Mouse (Mus musculus): Measurements from ENCODE around the gene Lims1.

DNA sequence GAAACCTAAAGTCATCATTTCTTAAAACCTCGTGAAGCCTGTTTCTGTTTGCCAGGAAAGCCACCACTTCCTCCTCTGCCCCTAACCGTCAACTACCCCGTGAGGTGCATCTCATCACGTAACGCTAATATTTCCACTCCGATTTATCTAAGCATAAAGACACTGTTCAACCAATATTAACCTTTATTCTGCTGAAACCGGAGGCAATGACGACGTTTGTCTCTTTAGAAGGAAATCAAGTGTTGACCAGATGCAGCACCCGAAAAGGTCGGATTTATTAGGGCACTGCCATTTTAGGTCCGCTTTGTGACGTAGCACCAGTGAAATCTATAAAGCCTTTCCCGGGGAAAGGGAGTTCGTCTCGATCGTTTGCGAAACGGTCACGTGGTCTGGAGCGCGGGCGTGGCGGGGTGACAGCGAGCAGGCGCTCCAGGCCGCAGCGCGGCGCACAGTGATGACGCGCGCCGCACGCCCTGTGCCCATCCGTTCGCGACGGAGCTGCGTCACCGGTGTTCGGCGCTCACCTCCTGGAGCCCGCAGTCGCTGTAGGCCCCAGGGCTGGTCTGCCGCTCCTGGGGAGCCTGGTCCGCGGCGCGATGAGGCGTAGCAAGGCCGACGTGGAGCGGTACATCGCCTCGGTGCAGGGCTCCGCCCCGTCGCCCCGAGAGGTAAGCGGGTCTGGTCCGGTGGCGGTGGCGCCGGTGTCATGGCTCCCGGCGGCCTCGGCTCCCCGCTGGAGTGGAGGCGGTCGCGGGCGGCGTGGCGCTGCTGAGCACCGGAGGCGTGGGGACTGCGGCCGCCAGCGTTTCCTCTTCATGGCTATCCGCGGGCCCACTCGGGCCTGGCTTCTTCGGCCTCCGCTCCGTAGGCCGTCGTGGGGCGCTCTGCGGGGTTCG is 123.4 kb downstream of the Lims1 start, which contains the start of gene Ranbp2:
- peak; percentile 13 for TF ChIP-seq EP300 (optimal IDR thresholded peaks at IDR 0.05)
- TF ChIP-seq CTCF (IDR thresholded peaks at IDR 0.05; ENCODE audit: low read depth), result 0 out of 2 replicates have a peak, but pooled peaks have one; percentile 25

Measured in stomach, postnatal 0 days (tissue).